In genomic region chr15:31883516-31883915, GRCm38 (mm10) we compare ENCODE assay signal across 12 mouse cellular contexts.
"Had no signal": no experiment of that assay in that cellular context is flagged by ENCODE, and none has a peak within 500 bp of the region (broad histone marks: within the 10 kb centered on the region; RNA-seq: fewer than 3 reads in every experiment).

No protein-coding gene starts in this region.

- H3K27ac ChIP-seq: kidney, postnatal 0 days; limb, embryonic 13.5 days; liver, embryonic 14.5 days; midbrain, embryonic 13.5 days; stomach, embryonic 15.5 days had no signal

- H3K36me3 ChIP-seq: limb, embryonic 13.5 days; midbrain, embryonic 13.5 days; stomach, embryonic 15.5 days had no signal

- H3K4me3 ChIP-seq: limb, embryonic 13.5 days; midbrain, embryonic 13.5 days; stomach, embryonic 15.5 days had no signal

- DNase-seq: kidney, postnatal 36 days; layer of hippocampus, adult 9-11 months; left cerebral cortex, postnatal 4 days; lung, adult 18-20 months; lung, postnatal 36 days; right cerebral cortex, postnatal 14 days; thymus, postnatal 14 days had no signal

- H3K27me3 ChIP-seq: limb, embryonic 13.5 days; midbrain, embryonic 13.5 days; stomach, embryonic 15.5 days had no signal

- H3K4me1 ChIP-seq: midbrain, embryonic 13.5 days; stomach, embryonic 15.5 days had no signal
